Mouse (Mus musculus): ENCODE data around the gene Selenoo. TPM values are rescaled to one million over a fixed set of nuclear protein-coding genes. Genes with fewer than 3 reads are reported as not detected.

The Selenoo gene
- total RNA-seq, 1 experiment from 2014 or later = 18.0 TPM

DNA sequence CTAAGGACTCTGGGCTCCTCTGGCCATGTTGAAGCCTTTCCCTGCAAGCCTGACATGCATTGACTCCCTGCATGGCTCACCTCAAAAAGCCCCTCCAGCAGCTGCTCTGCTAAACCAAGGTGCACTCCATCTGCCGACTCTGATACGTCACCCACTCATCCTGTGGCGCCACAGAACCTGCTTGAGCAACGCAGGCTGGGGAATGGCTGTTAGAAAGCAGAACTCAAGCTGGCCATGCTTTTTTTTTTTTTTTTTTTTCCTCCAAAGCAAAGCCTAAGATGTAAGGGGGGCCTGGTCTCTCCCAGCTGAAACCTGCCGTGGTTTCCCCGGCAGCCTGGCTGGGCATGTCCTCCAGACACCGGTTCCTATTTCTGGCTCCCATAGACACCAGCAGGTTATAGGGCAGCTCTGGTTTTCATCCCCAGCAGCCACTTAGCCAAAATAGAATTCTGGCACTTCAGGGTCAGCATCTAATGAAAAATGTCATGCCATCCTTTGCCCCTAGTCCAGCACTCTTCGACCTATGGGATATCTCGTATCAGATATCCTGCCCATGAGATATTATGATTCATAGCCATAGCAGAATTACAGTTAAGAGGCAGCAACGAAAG lies 14.8 kb upstream of the Selenoo start:
- peak; percentile 37 to 44 for ATAC-seq (replicated peaks in 1 of 2; ENCODE audit: insufficient read depth in 1 of 2, low FRiP score in 2 of 2, low TSS enrichment in 1 of 2, low read depth in 1 of 2, poor library complexity in 2 of 2, severe bottlenecking in 2 of 2)

DNA sequence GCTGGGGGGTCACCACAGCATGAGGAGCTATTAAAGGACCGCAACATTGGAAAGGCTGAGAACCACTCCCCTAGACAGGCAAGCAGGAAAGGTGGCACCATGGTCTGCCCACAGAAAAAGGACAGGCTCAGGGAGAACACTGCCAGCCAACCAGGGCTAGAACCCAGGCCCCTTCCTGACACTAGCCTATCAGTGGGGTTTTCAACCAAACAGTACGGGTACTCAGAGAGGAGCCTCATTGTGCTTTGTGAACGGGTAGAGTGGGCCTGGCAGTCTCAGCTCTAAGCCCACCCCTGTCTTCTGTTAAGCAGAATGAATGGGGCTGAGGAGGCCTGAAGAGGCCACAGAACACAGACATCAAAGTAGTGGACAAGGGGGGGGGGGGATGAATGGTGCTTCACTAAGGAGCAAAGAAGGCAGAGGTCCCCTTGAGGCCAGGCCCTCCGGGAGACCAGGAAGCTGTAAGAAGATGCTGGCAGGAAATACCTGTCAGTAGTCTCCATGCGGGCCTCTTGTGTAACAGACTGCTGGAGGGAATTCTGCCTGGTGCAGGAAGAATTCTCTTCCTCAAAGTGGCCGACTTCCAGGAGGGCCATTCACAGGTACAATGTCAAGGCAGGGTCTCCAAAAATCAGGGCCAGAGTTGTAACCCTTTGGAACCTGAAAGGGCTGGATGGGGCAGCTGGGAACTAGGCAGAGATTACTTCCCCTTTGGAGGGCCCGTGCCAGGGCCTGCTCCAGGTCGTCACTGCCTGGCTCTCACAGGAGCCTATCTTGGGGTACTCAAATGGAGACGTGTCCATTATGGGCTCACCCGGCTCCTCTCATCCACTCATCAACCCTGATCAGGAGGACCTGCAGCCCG lies 14.0 kb upstream of the Selenoo start, which contains the start of gene Trabd:
Trabd (plus strand) TSS at position 512 of the 865 bp plus-strand sequence.
- peak; percentile 15 to 25; a peak in 3 of 4 replicates for ATAC-seq (replicated peaks in 1 of 2; ENCODE audit: insufficient read depth in 1 of 2, low FRiP score in 2 of 2, low TSS enrichment in 1 of 2, low read depth in 1 of 2, poor library complexity in 2 of 2, severe bottlenecking in 2 of 2)

DNA sequence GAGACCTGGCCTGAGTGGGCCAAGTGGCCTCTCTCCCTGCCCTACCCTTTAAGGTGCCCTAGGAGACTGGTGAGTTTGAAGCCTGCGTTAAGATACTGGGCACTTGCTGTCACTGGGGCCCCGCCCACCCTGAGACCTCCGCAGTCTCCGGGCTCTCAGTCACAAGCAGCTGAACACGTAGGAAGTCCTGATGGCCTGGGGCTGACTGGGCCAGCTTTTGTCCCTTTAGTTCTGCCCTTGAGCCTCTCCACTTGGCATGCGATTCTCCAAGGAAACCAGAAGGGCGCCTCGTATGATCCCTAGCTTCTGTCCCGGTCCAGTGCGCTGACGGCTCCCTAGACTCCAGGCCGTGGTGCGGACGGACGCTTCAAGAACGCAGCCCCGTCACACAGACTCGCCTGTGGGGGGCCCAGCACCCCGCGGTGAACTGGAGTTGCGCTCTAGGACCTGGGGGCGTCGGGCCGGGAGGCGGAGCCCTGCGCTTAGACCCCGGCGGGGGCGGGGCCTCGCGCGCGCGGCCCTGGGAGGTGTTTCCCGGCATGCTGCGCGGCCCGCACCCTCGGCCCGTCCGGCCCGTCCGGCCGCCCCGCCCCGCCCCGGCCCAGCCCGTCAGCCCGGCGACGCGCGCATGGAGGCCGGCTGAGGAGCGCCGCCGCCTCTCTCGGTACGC lies 13.3 kb upstream of the Selenoo start:
- peak; percentile 47 to 55 for ATAC-seq (replicated peaks in 1 of 2; ENCODE audit: insufficient read depth in 1 of 2, low FRiP score in 2 of 2, low TSS enrichment in 1 of 2, low read depth in 1 of 2, poor library complexity in 2 of 2, severe bottlenecking in 2 of 2)

DNA sequence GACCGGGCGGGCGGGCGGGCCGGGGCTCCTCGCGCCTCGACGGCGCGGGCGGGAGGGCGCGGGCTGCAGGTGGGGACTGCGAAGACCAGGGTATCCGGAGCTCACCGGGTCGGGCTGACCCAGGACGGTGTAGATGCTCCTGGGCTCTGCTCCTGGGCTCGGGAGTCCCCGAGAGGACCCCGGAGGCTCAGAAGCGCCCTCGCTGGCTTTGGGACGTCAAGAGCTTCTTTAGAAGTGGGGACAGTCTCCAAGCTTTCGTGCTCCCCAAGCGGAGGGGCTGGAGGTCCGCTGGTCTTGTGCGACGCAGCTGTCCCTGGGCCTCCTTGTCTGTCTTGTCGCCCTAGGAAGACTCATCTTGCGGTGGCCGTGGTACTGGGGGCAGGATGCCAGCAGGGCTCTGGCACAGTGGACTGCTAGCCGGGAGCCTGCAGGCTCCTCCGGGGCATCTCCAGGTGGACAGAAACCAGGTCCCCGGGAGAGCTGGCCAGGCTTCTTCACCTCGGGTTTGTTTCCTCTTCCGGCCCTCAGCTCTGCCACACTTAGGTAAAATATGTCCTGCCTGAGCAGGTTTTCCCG lies 12.6 kb upstream of the Selenoo start:
- no peak for ATAC-seq (replicated peaks in 1 of 2; ENCODE audit: insufficient read depth in 1 of 2, low FRiP score in 2 of 2, low TSS enrichment in 1 of 2, low read depth in 1 of 2, poor library complexity in 2 of 2, severe bottlenecking in 2 of 2)

DNA sequence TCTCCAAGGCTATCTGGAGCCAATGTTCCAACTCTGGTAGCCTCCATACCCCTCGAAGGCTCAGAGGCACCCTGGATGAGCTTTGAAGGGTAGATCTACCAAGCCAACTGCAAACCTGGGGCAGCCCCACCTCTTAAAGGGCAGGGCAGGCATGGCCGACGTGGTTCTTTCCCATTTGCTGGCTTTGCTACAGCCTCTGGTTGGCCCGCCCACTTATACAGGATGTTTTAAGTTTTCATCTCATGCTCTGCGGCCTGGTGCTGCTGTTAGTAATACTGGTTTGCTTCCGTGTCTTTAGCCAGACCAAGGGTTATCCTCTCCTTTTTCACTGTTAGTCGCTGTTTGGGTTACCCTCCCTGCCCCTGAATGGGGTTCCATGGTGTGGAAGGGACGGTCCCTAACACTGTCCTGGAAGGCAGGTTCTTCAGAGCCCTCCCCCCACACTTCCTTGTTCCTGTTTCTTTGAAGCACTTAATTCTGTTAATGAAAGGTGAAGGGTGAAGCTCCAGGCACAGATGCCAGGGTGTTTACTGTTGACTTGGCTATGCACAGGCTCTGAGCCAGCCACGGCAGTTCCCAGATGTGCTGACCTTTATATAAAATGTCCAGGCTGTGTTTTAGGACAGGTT lies 10.6 kb upstream of the Selenoo start:
- ATAC-seq (replicated peaks in 1 of 2; ENCODE audit: insufficient read depth in 1 of 2, low FRiP score in 2 of 2, low TSS enrichment in 1 of 2, low read depth in 1 of 2, poor library complexity in 2 of 2, severe bottlenecking in 2 of 2) = peak; percentile 75 to 82

DNA sequence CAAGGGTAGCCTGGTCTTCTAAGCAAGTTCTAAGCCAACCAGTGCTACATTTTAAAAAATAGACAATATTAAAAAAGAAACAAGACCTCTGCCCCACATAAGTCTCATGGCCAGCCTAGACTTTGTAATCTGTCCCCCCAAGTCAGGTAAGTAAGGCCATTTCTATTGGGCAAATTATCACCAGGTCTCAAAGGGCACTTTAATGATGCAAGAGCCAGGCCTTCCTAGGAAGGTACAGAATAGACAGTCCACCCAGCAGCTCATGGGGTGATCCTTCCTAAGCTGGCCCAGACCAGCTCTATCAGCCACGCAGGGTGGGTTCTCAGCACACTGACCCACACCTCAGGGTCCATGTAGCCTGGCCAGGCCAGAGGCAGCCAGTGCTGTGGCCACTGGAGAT lies 5.0 kb upstream of the Selenoo start:
- ATAC-seq (replicated peaks in 1 of 2; ENCODE audit: insufficient read depth in 1 of 2, low FRiP score in 2 of 2, low TSS enrichment in 1 of 2, low read depth in 1 of 2, poor library complexity in 2 of 2, severe bottlenecking in 2 of 2) = no peak

DNA sequence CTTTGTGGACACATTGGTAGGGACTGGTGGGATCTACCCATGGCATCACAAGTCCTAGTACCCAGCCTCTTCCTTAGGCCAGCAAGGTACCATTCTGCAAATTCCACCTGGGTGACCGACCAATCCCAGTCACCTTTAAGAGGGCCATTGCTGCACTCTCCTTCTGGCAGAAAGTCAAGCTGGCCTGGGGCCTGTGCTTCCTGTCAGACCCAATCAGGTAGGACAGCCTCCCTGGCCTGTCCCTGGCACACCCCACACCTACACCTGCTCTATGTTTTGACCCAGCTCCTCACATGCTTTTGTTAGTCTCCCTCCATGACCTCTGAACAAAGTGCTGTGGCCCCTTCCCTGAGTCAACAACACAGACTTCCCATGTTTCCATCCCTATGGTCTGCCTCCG lies 4.1 kb upstream of the Selenoo start:
- ATAC-seq (replicated peaks in 1 of 2; ENCODE audit: insufficient read depth in 1 of 2, low FRiP score in 2 of 2, low TSS enrichment in 1 of 2, low read depth in 1 of 2, poor library complexity in 2 of 2, severe bottlenecking in 2 of 2) = no peak

DNA sequence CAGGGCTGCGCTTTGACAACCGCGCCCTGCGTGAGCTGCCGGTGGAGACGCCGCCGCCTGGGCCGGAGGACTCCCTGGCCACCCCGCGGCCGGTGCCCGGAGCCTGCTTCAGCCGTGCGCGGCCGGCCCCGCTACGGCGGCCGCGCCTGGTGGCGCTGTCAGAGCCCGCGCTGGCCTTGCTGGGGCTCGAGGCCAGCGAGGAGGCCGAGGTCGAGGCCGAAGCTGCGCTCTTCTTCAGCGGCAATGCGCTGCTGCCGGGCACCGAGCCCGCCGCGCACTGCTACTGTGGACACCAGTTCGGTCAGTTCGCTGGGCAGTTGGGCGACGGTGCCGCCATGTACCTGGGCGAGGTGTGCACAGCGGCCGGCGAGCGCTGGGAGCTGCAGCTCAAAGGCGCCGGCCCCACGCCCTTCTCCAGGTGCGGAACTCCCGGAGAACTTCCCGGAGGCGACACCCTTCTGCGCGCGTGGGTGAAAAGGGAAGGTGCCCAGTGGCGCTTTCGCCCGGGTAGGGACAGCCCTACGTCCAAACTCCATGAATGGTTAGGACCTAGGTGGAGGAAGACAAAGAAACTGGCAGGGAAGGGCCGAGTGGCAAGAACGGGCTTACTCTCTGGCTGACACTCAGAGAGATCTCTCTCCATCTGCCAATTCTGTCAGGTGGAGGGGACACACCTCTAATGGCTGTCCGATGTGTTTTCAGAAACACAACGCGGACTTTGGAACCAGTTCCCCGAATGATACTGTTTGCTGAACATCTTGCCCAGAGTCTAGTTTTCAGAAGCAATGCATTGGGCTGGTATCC lies 566 bp downstream of the Selenoo start:
- peak in 1 of 2 experiments; percentile 16; a peak in 1 of 4 replicates for ATAC-seq (replicated peaks in 1 of 2; ENCODE audit: insufficient read depth in 1 of 2, low FRiP score in 2 of 2, low TSS enrichment in 1 of 2, low read depth in 1 of 2, poor library complexity in 2 of 2, severe bottlenecking in 2 of 2)

DNA sequence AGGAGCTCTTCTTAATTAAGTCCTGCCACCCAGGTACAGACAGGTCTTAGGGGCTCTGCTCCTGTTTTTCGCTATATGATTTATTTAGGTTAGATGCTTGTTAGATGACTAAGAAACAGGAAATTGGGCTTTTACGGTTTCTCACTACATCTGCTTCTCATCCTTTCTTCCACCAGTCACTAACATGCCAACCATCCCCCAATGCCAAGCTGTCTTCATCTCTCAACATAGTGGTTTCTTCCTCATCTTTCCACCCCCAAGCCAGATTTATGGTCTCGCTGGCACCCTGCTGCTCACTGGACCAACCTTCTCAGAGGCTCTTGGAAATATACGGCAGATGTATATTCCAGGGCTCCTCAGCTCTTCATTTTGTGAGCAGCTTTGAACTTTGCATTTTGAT lies 1.8 kb downstream of the Selenoo start:
- ATAC-seq (replicated peaks in 1 of 2; ENCODE audit: insufficient read depth in 1 of 2, low FRiP score in 2 of 2, low TSS enrichment in 1 of 2, low read depth in 1 of 2, poor library complexity in 2 of 2, severe bottlenecking in 2 of 2) = no peak

DNA sequence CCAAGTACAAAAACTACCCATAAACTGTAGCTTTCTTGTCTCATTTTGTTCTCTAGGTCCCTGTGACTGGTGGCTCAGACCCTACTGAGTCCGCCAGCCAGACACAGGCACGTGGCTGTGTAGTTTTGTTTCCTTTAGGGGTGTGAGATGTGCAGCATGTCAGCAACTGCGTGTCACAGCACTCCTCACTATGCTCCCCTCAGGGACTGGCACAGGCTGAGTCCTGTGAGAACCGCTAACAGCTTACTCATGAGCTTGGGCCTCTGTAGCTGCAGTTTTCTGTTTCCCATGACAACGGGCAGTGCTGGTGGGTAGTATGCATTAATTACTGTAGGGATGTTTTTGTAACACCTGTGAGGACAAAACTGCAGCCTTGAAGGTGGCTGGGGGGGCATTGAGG lies 3.3 kb downstream of the Selenoo start:
- no peak for ATAC-seq (replicated peaks in 1 of 2; ENCODE audit: insufficient read depth in 1 of 2, low FRiP score in 2 of 2, low TSS enrichment in 1 of 2, low read depth in 1 of 2, poor library complexity in 2 of 2, severe bottlenecking in 2 of 2)

DNA sequence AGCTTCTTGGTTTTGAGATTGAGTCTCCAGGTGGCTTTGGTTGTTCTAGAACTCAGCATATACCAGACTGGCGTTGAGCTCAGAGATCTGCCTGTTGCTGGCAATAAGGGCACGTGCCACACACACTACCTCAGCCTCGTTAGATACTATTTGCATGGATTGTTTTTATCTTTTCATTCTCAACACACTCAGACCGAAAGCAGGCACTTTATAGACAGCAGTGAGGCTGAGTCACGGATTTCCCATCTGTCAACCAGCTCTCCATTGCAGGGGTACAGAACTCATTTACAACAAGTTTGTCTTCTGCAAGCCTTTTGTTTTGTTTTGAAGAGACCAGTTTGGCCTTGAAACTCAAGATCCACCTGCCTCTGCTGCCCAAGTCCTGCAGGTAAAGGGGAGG lies 8.6 kb downstream of the Selenoo start:
- ATAC-seq (replicated peaks in 1 of 2; ENCODE audit: insufficient read depth in 1 of 2, low FRiP score in 2 of 2, low TSS enrichment in 1 of 2, low read depth in 1 of 2, poor library complexity in 2 of 2, severe bottlenecking in 2 of 2) = no peak

DNA sequence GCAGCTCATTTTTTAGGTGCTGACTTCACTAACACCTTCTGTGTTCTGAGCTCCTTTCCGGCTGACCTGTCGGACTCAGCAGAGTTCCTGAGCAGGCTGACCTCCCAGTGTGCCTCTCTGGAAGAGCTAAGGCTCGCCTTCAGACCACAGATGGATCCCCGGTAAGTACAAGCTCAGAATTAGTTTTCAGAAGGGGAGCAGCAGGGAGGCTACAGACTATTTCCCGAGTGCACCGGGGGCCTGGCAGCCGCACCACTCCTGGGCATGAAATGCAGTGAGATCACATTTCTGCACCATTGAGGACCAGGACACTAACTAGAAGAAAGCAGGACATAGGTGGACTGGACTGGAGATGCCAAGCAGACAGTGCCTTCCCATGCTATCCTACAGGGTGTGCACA lies 9.7 kb downstream of the Selenoo start:
- ATAC-seq (replicated peaks in 1 of 2; ENCODE audit: insufficient read depth in 1 of 2, low FRiP score in 2 of 2, low TSS enrichment in 1 of 2, low read depth in 1 of 2, poor library complexity in 2 of 2, severe bottlenecking in 2 of 2) = no peak

DNA sequence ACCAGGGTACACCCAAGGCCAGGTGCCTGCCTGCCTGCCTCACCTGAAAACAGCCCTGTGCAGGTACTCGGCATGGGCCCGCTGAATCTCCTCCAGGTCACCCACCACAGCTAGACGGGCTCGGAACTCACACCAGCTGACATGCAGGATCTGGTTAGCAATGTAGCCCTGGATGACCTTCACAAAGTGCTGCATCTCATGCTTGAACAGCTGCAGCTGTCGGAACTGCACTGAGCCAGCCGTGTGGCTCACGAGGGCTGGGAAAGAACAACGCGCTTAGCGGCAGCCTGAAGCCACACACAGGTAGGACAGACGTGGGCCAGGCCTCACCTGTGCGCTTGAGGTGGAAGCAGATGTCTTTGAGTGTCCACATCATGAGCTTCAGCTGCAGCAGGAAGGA lies 11.9 kb downstream of the Selenoo start:
- no peak for ATAC-seq (replicated peaks in 1 of 2; ENCODE audit: insufficient read depth in 1 of 2, low FRiP score in 2 of 2, low TSS enrichment in 1 of 2, low read depth in 1 of 2, poor library complexity in 2 of 2, severe bottlenecking in 2 of 2)

DNA sequence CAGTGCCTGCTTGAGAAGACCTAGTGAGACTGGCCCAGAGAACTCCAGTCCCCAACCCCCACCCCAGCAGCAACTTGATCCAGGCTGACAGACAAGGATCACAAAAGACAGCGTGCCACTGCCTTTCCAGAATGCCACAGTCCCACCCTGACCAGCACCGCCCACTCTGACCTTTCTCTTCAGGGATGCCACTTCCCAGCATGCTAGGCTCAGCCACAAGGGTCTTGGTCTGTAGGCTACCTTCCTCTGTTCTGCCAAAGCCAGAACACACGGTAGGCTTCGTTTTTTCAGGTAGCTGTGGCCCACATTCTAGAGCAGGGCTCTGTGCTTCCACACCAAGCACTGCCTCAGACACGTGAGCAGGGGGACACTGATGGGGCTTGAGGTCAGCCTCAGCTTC lies 13.8 kb downstream of the Selenoo start:
- ATAC-seq (replicated peaks in 1 of 2; ENCODE audit: insufficient read depth in 1 of 2, low FRiP score in 2 of 2, low TSS enrichment in 1 of 2, low read depth in 1 of 2, poor library complexity in 2 of 2, severe bottlenecking in 2 of 2) = no peak

DNA sequence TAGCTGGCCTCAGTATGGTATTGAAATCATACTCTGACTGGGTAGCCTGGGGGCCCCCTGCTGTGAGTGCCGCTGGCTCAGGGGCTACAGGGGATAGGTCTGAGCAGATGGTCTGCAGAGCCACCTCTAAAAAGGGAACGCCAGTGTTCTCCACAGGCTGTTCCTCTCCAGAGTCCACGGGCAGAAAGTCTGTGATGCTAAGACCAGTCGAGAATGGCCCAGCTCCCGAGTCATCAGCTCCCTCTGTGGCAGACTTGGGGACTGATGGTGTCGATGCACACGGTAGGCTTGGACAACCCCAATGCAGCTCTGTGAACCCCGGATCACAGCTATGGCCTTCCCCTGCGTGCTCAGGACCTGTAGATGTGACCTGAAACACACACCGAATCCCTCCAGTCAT lies 15.0 kb downstream of the Selenoo start:
- ATAC-seq (replicated peaks in 1 of 2; ENCODE audit: insufficient read depth in 1 of 2, low FRiP score in 2 of 2, low TSS enrichment in 1 of 2, low read depth in 1 of 2, poor library complexity in 2 of 2, severe bottlenecking in 2 of 2) = no peak

DNA sequence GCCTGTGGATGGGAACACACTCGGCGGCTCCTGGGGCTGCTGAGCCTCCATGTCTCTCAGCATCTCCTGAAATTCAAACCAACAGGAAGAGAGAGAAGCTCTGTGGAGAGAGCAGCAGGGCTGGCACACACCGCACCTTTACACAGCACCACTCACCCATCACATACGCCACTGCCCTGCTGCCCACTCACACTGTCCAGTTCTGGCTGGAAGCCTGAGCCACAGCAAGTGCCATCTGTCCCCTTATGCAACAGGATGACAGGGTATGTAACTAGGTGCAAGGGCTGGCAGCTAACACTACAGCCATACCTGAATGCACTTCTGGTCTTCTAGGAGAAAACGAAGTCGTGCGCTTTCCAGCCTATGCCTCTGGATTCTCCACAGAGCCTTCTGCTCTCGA lies 15.5 kb downstream of the Selenoo start:
- no peak for ATAC-seq (replicated peaks in 1 of 2; ENCODE audit: insufficient read depth in 1 of 2, low FRiP score in 2 of 2, low TSS enrichment in 1 of 2, low read depth in 1 of 2, poor library complexity in 2 of 2, severe bottlenecking in 2 of 2)

DNA sequence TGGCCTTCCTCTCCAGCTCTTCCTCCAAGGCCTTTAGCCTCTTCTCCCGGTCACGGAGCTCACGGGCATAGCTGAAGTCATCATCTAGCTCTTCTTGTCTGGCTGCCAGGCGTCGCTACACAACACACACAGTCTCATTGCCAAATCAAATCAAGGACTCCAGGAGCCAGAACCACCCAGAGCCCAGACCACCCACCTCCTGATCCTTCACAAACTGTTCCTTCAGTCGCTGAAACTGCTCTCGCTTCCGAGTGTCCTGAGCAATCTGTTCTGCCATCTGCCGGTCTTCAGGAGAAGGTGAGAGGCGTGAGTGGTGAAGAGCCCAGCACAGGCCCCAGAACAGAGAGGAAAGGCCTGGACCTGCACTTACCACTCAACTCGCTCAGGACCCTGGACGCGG lies 17.2 kb downstream of the Selenoo start:
- no peak for ATAC-seq (replicated peaks in 1 of 2; ENCODE audit: insufficient read depth in 1 of 2, low FRiP score in 2 of 2, low TSS enrichment in 1 of 2, low read depth in 1 of 2, poor library complexity in 2 of 2, severe bottlenecking in 2 of 2)

All from hematopoietic stem cell, adult 5-6 weeks (primary cell).